Mouse (Mus musculus): ENCODE results near the gene Kmt2b. TPM values are rescaled to one million over a fixed set of nuclear protein-coding genes. Genes with fewer than 3 reads are reported as not detected.

Gene Kmt2b
- polyA plus RNA-seq (2012; rRNA removed) (62.0 and 73.8 TPM in 2 replicates), polyA plus RNA-seq (2014; fragmentation: Nextera tagmentation; extraction: Ambion mirVana) (13.1 and 15.4 TPM in 2 replicates)

GRCm38 (mm10) chr7:30588676-30589434, at the start of gene Kmt2b:
TSS of gene Kmt2b (minus strand) at chr7:30588726.
- ATAC-seq (ENCODE audit: low FRiP score, low read depth) (peak; percentile 94), DNase-seq (ENCODE audit: low spot score) (peak; percentile 98)
- Histone ChIP-seq H3K27ac (replicated peaks; ENCODE audit: low read depth, low read length) (peak within 1 kb of the TSS; percentile 92), H3K36me3 (ENCODE audit: control insufficient read depth, insufficient read depth, low read length) (peaks cover 29% of the 10 kb centered on the region), H3K27me3 (ENCODE audit: control insufficient read depth, insufficient read depth, low read length) (no peaks in the 10 kb centered on the region), H3K9ac (ENCODE audit: low read depth, low read length, severe bottlenecking) (peak within 1 kb of the TSS; percentile 98), H3K9me3 (ENCODE audit: control insufficient read depth, low read length) (no peaks in the 10 kb centered on the region), H3K4me1 (ENCODE audit: control insufficient read depth, insufficient read depth, low read length) (peaks cover 14% of the 10 kb centered on the region), H3K4me3 (replicated peaks; ENCODE audit: low read length) (peak within 1 kb of the TSS; percentile 96), H3K4me2 (replicated peaks; ENCODE audit: low read depth, low read length, severe bottlenecking) (peak within 1 kb of the TSS; percentile 85)
- peak; percentile 43; the same call in 1 of the 2 replicates for TF ChIP-seq POLR2A (IDR thresholded peaks at IDR 0.05; ENCODE audit: borderline replicate concordance, extremely low read depth, insufficient read depth, insufficient read length)
- WGBS = under 1% methylated on average over 38 of the region's 68 CpGs

- Histone ChIP-seq H3K9ac (ENCODE audit: low read depth, low read length, severe bottlenecking) (no peak overlapping the region), H3K4me3 (replicated peaks; ENCODE audit: low read length) (no peak overlapping the region), H3K27me3 (ENCODE audit: control insufficient read depth, insufficient read depth, low read length) (peaks cover 43% of the 10 kb centered on the region), H3K27ac (replicated peaks; ENCODE audit: low read depth, low read length) (no peak overlapping the region), H3K36me3 (ENCODE audit: control insufficient read depth, insufficient read depth, low read length) (peaks cover 13% of the 10 kb centered on the region), H3K4me2 (replicated peaks; ENCODE audit: low read depth, low read length, severe bottlenecking) (no peak overlapping the region), H3K4me1 (ENCODE audit: control insufficient read depth, insufficient read depth, low read length) (peaks cover 6% of the 10 kb centered on the region; the same call in 1 of the 2 replicates), H3K9me3 (ENCODE audit: control insufficient read depth, low read length) (no peaks in the 10 kb centered on the region)
- 21% methylated on average over 11 of the region's 11 CpGs for WGBS
- no peak for ATAC-seq (ENCODE audit: low FRiP score, low read depth)
- no peak for DNase-seq (ENCODE audit: low spot score)
- TF ChIP-seq POLR2A (IDR thresholded peaks at IDR 0.05; ENCODE audit: borderline replicate concordance, extremely low read depth, insufficient read depth, insufficient read length) = no peak
Measured at GRCm38 (mm10) chr7:30636395-30636794, 47.9 kb upstream of the Kmt2b start.

- Histone ChIP-seq H3K4me2 (replicated peaks; ENCODE audit: low read depth, low read length, severe bottlenecking) (peak within 1 kb of the TSS; percentile 30; the same call in 1 of the 2 replicates), H3K27ac (replicated peaks; ENCODE audit: low read depth, low read length) (no peak within 1 kb of the TSS), H3K4me1 (ENCODE audit: control insufficient read depth, insufficient read depth, low read length) (peaks cover 6% of the 10 kb centered on the region; the same call in 1 of the 2 replicates), H3K9ac (ENCODE audit: low read depth, low read length, severe bottlenecking) (peak within 1 kb of the TSS; percentile 28; the same call in 1 of the 2 replicates), H3K36me3 (ENCODE audit: control insufficient read depth, insufficient read depth, low read length) (peaks cover 8% of the 10 kb centered on the region; the same call in 1 of the 2 replicates), H3K4me3 (replicated peaks; ENCODE audit: low read length) (peak within 1 kb of the TSS; percentile 23), H3K9me3 (ENCODE audit: control insufficient read depth, low read length) (no peaks in the 10 kb centered on the region), H3K27me3 (ENCODE audit: control insufficient read depth, insufficient read depth, low read length) (peaks cover 43% of the 10 kb centered on the region)
- no peak for DNase-seq (ENCODE audit: low spot score)
- TF ChIP-seq POLR2A (IDR thresholded peaks at IDR 0.05; ENCODE audit: borderline replicate concordance, extremely low read depth, insufficient read depth, insufficient read length) = no peak
- WGBS = 9% methylated on average over 5 of the region's 5 CpGs
- ATAC-seq (ENCODE audit: low FRiP score, low read depth) = no peak
Measured at GRCm38 (mm10) chr7:30635752-30636151, 47.2 kb upstream of the Kmt2b start, which contains the start of gene Etv2. TSS of gene Etv2 (minus strand) at chr7:30635852.

GRCm38 (mm10) chr7:30634621-30635020, 46.1 kb upstream of the Kmt2b start:
- peaks cover 43% of the 10 kb centered on the region for H3K27me3 ChIP-seq (ENCODE audit: control insufficient read depth, insufficient read depth, low read length)
- H3K36me3 ChIP-seq (ENCODE audit: control insufficient read depth, insufficient read depth, low read length) = no peaks in the 10 kb centered on the region
- H3K27ac ChIP-seq (replicated peaks; ENCODE audit: low read depth, low read length) = no peak overlapping the region
- H3K4me3 ChIP-seq (replicated peaks; ENCODE audit: low read length) = peak overlapping the region; percentile 23
- peak overlapping the region; percentile 28; the same call in 1 of the 2 replicates for H3K9ac ChIP-seq (ENCODE audit: low read depth, low read length, severe bottlenecking)
- peak overlapping the region; percentile 30; the same call in 1 of the 2 replicates for H3K4me2 ChIP-seq (replicated peaks; ENCODE audit: low read depth, low read length, severe bottlenecking)
- peak; percentile 56 for ATAC-seq (ENCODE audit: low FRiP score, low read depth)
- peaks cover 6% of the 10 kb centered on the region; the same call in 1 of the 2 replicates for H3K4me1 ChIP-seq (ENCODE audit: control insufficient read depth, insufficient read depth, low read length)
- no peaks in the 10 kb centered on the region for H3K9me3 ChIP-seq (ENCODE audit: control insufficient read depth, low read length)
- WGBS = 2% methylated on average over 20 of the region's 20 CpGs
- TF ChIP-seq POLR2A (IDR thresholded peaks at IDR 0.05; ENCODE audit: borderline replicate concordance, extremely low read depth, insufficient read depth, insufficient read length) = no peak
- DNase-seq (ENCODE audit: low spot score) = peak; percentile 25

- 0 out of 2 replicates have a peak overlapping the region, but pooled peaks have one; percentile 3 for H3K4me2 ChIP-seq (replicated peaks; ENCODE audit: low read depth, low read length, severe bottlenecking)
- H3K4me3 ChIP-seq (replicated peaks; ENCODE audit: low read length) = 0 out of 2 replicates have a peak overlapping the region, but pooled peaks have one; percentile 2
Measured at GRCm38 (mm10) chr7:30633762-30634412, 45.4 kb upstream of the Kmt2b start.

More at GRCm38 (mm10) chr7:30633762-30634412, 45.4 kb upstream of the Kmt2b start:
- no peak for DNase-seq (ENCODE audit: low spot score)
- Histone ChIP-seq H3K36me3 (ENCODE audit: control insufficient read depth, insufficient read depth, low read length) (no peaks in the 10 kb centered on the region), H3K27me3 (ENCODE audit: control insufficient read depth, insufficient read depth, low read length) (peaks cover 43% of the 10 kb centered on the region), H3K9ac (ENCODE audit: low read depth, low read length, severe bottlenecking) (no peak overlapping the region), H3K27ac (replicated peaks; ENCODE audit: low read depth, low read length) (no peak overlapping the region), H3K9me3 (ENCODE audit: control insufficient read depth, low read length) (no peaks in the 10 kb centered on the region), H3K4me1 (ENCODE audit: control insufficient read depth, insufficient read depth, low read length) (peaks cover 6% of the 10 kb centered on the region; the same call in 1 of the 2 replicates)
- no peak for TF ChIP-seq POLR2A (IDR thresholded peaks at IDR 0.05; ENCODE audit: borderline replicate concordance, extremely low read depth, insufficient read depth, insufficient read length)
- no peak for ATAC-seq (ENCODE audit: low FRiP score, low read depth)
- WGBS = 4% methylated on average over 27 of the region's 27 CpGs

Data from limb, embryonic 14.5 days (tissue).